Comparison of ENCODE assay signal across 16 mouse cellular contexts in the genomic region with DNA sequence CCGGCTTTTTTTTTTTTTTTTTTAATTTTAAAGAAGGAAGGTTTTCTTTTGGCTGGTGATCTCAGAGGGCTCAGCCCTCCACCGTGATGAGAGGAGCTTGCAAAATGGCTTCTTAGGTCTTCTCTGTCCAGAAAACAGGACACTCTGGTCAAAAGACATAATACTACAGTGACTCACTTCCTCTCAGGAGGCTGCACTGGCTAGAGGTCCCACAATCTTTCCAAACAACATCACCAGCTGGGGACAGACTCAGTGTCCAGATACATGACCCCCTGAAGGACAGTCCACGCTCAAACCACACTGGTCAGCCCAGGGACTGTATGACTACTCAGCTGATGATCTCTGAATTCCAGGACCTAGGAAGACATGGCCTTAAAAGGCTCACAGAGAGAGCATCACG.
"Had no signal": no experiment of that assay in that cellular context is flagged by ENCODE, and none has a peak within 500 bp of the region (broad histone marks: within the 10 kb centered on the region; RNA-seq: fewer than 3 reads in every experiment).

No protein-coding gene starts in this region.

- H3K27ac ChIP-seq: lung, embryonic 15.5 days; macrophage; midbrain, embryonic 13.5 days; midbrain, embryonic 15.5 days; neural tube, embryonic 12.5 days; stomach, embryonic 15.5 days; stomach, postnatal 0 days had no signal

- H3K27me3 ChIP-seq: lung, embryonic 15.5 days; megakaryocyte, embryonic 14.5 days; midbrain, embryonic 13.5 days; midbrain, embryonic 15.5 days; neural tube, embryonic 12.5 days; stomach, embryonic 15.5 days had no signal

- ATAC-seq: lung, postnatal 0 days; midbrain, embryonic 13.5 days; midbrain, embryonic 15.5 days had no signal

- H3K4me1 ChIP-seq: lung, embryonic 15.5 days; midbrain, embryonic 13.5 days; midbrain, embryonic 15.5 days; neural tube, embryonic 12.5 days; stomach, embryonic 15.5 days had no signal

- DNase-seq: lung, adult 2 months; lung, postnatal 14 days; lung, postnatal 36 days; right cerebral cortex, postnatal 14 days; thymus, adult 2 months; thymus, postnatal 25 days; thymus, postnatal 4 days had no signal

- H3K4me3 ChIP-seq: lung, embryonic 15.5 days; megakaryocyte, embryonic 14.5 days; midbrain, embryonic 13.5 days; midbrain, embryonic 15.5 days; neural tube, embryonic 12.5 days; stomach, embryonic 15.5 days had no signal
